Mouse (Mus musculus) regulatory T cell (primary cell): ENCODE measurements around the gene Tmem106c.

Experiments used
- in situ Hi-C: fragments of 300-600 bp; cut with MboI, MseI; formaldehyde crosslinking; loops from one replicate; pipeline ENCODE4 v1.15.1; 2025; ENCODE audit warnings: high pct_unique_total_duplicates

Gene Tmem106c

GRCm38 (mm10) chr15:97999546-97999945, 35.5 kb downstream of the Tmem106c start:
- in situ Hi-C loops: no loop called here

- in situ Hi-C loops: no loop called here
These were observed 36.0 kb downstream of the Tmem106c start for GRCm38 (mm10) chr15:97999991-98000390.

GRCm38 (mm10) chr15:98001321-98002112, 37.5 kb downstream of the Tmem106c start:
- in situ Hi-C loops: no loop called here

- in situ Hi-C loops: no loop called here
These were observed 38.4 kb downstream of the Tmem106c start for GRCm38 (mm10) chr15:98002113-98002990.

- in situ Hi-C loops: no loop called here
These were observed 39.2 kb downstream of the Tmem106c start for GRCm38 (mm10) chr15:98002991-98003821.

GRCm38 (mm10) chr15:98003822-98004739, 40.1 kb downstream of the Tmem106c start, which contains the start of gene Col2a1:
Gene Col2a1, minus strand, starts transcription at chr15:98004695.
- in situ Hi-C loops: no loop called here

- in situ Hi-C loops: no loop called here
These were observed 40.8 kb downstream of the Tmem106c start for GRCm38 (mm10) chr15:98004740-98005159.

- in situ Hi-C loops: no loop called here
These were observed 41.2 kb downstream of the Tmem106c start for GRCm38 (mm10) chr15:98005181-98005580.

- in situ Hi-C loops: no loop called here
These were observed 48.8 kb downstream of the Tmem106c start for GRCm38 (mm10) chr15:98012810-98013209.

- in situ Hi-C loops: no loop called here
These were observed 53.9 kb downstream of the Tmem106c start for GRCm38 (mm10) chr15:98017925-98018324.

- in situ Hi-C loops: no loop called here
These were observed 55.0 kb downstream of the Tmem106c start for GRCm38 (mm10) chr15:98019047-98019446.
